Comparison of ENCODE assay signal across 9 mouse cellular contexts in genomic region chr4:103619321-103619945, GRCm38 (mm10). TPM values are rescaled to one million over a fixed set of nuclear protein-coding genes. Genes with fewer than 3 reads are reported as not detected.
DNase-seq lines count a peak whose midpoint lies in the region; TF ChIP-seq lines count a peak whose summit lies in the region.
"Had no signal": no experiment of that assay in that cellular context is flagged by ENCODE, and none has a peak within 500 bp of the region (broad histone marks: within the 10 kb centered on the region; RNA-seq: fewer than 3 reads in every experiment).

Gene Dab1 (plus strand): TSS chr4:103619359.

- 1% methylated on average over 41 of the region's 41 CpGs for WGBS in olfactory bulb, adult 2 months

- peaks cover 7% of the 10 kb centered on the region for H3K4me1 ChIP-seq in olfactory bulb, adult 2 months (ENCODE audit: control insufficient read depth, insufficient read depth, low read length)

- TF ChIP-seq POLR2A in olfactory bulb, adult 2 months (IDR thresholded peaks at IDR 0.05; ENCODE audit: insufficient read depth, low read depth, low read length), result peak; percentile 46; the same call in 1 of the 2 replicates

- H3K27ac ChIP-seq in olfactory bulb, adult 2 months (ENCODE audit: insufficient read depth, low read depth, low read length), result peak within 1 kb of the TSS; percentile 67

- H3K4me3 ChIP-seq in olfactory bulb, adult 2 months (ENCODE audit: insufficient read depth, low read depth, low read length), result peak within 1 kb of the TSS; percentile 67

- peak; percentile 72 for DNase-seq in heart, adult 11 months
- DNase-seq in heart, adult 18-20 months, result no peak
- peak; percentile 30 for DNase-seq in adrenal gland, postnatal 14 days
- DNase-seq in frontal cortex, postnatal 14 days (ENCODE audit: low spot score in 2 of 2), result peak; percentile 57 to 61
- peak; percentile 70 to 71 for DNase-seq in left cerebral cortex, adult 8-10 months (ENCODE audit: low spot score in 2 of 2)
- DNase-seq in thymus, postnatal 4 days, result no peak
- DNase-seq in thymus, postnatal 0 days (ENCODE audit: low spot score), result no peak

- TF ChIP-seq CTCF in olfactory bulb, adult 2 months (IDR thresholded peaks at IDR 0.05; ENCODE audit: insufficient read depth, low read depth, low read length), result no peak

RNA-seq across cellular contexts. Expression of gene Dab1, which starts in this region (rescaled TPM):
- total RNA-seq in heart, adult 18-20 months (2021), result under 1 TPM in 1 of 2 experiments, not detected in 1; 0.05 TPM
- total RNA-seq in adrenal gland, postnatal 14 days (2021), result 0.37 and 1.7 TPM in 2 replicates
- total RNA-seq in left cerebral cortex, adult 8-10 months (2022), result 100 to 1,000 TPM in 3 of 4 experiments, 10 to 100 TPM in 1; 98.4 to 114 (median 107) TPM
- polyA plus RNA-seq in olfactory bulb, adult 2 months (2012; ENCODE audit: insufficient read depth, insufficient read length, low replicate concordance, missing spikeins), result not detected in 2 replicates
- polyA plus RNA-seq in thymus, postnatal 0 days (2015; fragmentation: Nextera tagmentation; extraction: Ambion mirVana), result 0.73 and 0.77 TPM in 2 replicates
- total RNA-seq: CH12.LX had no signal

Comparison
In these comparisons a context has a peak if more than half of its experiments do, and no peak if none do; other contexts are left out.
1. RNA of gene Dab1 (total RNA-seq): 98.4 to 114 TPM in left cerebral cortex, adult 8-10 months; 0.37 to 1.7 TPM in adrenal gland, postnatal 14 days and 0.05 TPM in heart, adult 18-20 months; every median in the first group is over 10 times any median in the second.
2. DNase-seq: peak in heart, adult 11 months (single experiment), adrenal gland, postnatal 14 days (single experiment), frontal cortex, postnatal 14 days (2 of 2) and left cerebral cortex, adult 8-10 months (2 of 2); none in heart, adult 18-20 months (0 of 2), thymus, postnatal 4 days (single experiment) and thymus, postnatal 0 days (single experiment).